Mouse (Mus musculus): ENCODE data around the gene Lzts3. TPM values are rescaled to one million over a fixed set of nuclear protein-coding genes. Genes with fewer than 3 reads are reported as not detected.

Gene Lzts3
- total RNA-seq, 2 experiments from 2014 or later, result 13.2 to 14.8 TPM

DNA sequence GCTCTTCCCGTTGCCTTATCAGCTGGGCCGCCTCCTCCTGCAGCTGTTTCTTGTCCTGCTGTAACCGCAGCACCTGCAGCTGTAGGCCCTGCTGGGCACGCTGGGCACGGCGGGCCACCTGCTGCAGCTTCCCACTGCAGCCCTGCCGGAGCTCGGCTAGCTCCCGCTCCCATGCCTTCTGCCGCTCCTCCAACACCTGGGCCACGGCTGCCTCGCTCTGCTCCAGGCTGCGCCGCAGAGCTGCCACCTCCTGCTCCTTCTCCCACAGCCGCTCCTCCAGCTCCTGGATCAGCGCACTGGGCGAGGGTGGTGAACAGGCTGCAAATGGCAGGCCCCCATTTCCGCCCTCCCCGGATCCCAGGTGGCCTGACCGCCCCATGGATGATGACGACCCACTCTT, 6.8 kb downstream of the Lzts3 start:
- no peak for DNase-seq

DNA sequence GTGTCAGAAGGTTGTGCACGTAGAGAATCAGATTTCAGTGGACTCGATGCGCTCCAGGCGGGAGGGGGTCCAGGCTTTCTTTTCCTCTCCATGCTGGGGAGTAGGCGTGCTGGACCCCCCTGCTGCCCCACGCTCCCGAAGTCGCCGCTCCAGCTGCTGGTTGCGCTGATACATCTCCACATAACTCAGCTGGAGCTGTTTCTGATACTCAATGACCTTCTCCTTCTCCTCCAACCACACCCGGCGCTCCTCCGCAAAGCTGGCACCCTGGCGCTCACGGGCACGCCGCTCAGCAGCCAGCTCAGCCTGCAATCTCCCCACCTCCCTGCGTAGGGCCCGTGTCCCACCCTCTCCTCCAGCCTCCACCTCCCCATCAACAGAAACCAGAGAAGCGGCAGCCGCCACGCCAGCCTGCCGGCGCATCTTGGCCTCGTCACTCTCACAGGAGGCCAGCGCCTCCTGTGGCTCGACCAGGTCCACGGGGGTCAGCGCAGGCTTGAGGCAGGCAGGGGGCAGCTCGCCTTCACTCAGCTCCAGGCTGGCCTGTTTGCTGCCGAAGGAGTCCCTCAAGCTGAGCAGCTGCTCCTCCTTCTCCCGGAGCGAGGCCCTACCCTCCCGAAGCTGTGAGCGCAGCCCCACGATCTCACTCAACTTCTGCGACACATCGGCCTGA, 7.7 kb downstream of the Lzts3 start:
- peak; percentile 22 to 29 for DNase-seq

DNA sequence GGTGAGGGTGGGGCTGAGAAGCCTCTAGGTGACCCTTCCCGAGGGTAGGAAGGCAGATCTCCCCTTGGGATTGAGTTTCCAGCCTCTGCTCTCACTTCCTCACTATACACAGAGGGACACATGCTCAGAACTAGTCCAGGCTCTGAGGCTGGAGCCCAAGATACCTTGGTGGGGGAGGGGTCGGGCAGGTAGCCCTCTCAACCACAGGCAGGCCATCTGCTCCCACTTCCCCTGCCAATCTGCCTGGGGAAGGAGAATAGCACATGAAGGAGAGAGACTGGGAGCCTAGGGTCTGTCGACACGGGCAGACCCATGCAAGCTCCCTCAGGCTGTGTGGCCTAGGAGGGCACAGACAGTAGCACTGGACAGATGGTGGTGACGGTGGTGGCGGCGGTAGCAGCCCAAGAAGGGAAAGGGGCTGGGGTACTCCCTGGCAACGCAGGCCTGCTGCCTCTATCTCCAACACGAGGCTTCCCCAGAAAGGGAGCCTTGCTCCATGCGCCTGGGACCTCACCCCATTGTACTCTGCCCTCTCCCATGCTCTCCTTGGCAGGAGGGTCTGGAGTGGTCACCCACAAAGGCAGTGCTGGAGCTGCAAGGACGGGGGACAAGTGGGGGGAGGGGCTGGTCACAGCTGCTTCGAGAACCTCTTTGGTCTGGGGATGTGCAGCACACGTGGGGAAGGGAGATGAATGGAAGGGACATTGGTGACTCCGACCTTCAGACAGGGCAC, 8.4 kb downstream of the Lzts3 start:
- DNase-seq, result no peak

DNA sequence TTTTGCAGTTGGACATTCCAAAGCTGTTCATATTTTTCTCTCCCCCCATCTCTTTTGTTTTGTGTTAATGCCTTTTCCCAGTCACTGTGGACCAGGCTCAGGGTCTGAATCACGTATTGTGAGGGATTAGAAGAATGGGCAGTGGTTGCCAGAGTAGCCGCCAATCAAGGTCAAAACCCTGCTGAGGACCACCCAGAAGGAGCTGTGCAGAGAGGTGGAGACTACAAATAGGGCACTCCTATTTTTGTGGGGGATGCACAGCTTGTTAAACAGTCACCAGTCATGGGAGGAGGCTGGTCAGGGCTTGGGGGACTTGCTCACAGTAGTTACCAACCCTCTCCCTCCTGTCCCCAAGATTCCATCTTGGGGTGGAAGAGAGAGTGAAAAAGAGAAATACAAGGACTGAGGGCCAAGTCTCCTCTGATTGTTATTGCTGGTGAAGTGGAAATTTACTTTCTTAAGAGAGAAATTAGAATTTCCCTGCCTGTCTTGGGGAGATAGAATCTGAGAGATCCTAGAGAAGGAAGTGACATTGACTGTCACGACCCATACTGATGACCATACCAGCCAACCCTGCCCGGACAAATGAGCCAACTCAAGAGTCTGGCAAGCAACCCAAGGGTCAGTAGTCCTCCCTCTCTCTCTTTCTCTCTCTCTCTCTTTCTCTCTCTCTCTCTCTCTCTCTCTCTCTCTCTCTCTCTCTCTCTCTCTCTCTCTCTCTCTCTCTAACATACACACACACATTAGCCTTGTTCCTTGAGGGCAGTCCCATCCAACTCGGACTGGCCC, 9.5 kb downstream of the Lzts3 start:
- no peak for DNase-seq

DNA sequence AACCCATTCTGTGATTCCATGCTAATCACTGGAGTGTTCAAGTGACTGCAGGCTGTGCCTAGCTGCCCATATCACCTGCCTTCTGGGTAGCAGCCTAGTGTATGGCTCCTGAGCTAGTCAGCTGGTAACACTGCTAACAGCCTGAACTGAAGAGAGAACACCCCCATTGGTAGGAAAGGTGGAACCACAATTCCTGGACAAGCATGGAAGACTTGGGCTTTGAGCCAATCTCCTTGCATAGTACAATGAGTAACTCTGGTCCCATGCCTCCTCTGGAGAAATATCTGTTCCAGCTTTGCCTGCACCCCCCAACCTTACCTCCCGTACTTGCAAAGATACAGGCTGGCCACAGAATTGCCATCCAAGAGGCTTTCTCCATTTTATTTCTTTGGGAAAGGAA, 10.2 kb downstream of the Lzts3 start:
- DNase-seq, result no peak

DNA sequence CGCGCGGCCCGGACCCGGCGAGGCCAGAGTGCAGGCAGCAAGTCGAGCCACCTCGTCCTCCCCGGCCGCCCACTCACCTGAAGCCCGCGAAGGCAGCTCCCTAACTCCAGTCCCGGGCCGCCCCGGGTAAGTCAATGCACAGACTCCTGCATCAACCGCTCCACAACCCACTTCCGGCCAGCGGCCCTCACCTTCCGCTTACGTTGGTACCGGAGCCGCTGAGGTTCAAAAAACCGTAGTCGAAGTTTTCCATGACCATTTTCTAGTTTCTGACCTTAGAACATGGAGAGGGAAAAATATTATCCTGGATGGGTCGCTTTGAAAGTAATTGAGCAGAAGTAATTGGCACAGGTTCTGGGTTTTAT, 12.8 kb downstream of the Lzts3 start, which contains the start of the genes Fastkd5 and Ubox5:
Gene Fastkd5 (minus strand): TSS at position 189 of the 365 bp plus-strand sequence.
Gene Ubox5 (minus strand): TSS at position 200 of the 365 bp plus-strand sequence.
- peak; percentile 92 to 93 for DNase-seq

DNA sequence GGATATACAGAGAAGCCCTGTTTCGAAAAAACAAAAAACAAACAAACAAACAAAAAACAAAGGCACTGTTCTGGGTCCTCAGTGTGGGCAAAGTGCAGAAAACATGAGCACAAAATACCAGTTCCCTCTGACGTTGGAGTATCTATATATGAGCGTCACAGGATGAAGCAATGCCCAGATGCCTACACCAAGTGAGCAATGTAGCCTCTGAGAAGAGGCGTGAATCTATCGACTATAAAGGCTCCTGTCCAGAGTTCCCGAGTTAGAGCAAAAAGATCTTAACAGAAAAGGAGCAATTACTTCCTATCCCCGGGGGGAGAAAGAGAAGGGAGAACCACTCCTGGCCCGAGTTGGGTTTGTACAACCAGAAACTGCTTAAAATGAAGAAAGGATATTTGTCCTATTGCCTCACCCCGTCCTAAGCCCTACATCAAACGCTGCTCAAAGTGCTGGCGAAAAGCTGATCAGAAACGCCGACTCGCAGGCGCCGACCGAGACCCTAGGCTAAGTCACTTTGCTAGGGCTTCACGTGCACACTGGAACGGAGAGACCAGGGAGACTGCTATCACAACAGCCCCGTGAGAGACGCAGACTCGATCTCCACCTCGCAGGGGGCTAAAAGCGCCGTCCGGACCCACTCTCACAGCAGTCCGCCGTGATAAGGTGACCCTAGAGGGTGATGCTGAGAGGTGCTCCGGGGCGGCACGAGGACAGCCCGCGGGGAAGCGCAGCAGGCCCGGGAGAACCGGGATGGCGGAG, 13.3 kb downstream of the Lzts3 start:
- DNase-seq, result peak in 1 of 2 experiments; percentile 23

DNA sequence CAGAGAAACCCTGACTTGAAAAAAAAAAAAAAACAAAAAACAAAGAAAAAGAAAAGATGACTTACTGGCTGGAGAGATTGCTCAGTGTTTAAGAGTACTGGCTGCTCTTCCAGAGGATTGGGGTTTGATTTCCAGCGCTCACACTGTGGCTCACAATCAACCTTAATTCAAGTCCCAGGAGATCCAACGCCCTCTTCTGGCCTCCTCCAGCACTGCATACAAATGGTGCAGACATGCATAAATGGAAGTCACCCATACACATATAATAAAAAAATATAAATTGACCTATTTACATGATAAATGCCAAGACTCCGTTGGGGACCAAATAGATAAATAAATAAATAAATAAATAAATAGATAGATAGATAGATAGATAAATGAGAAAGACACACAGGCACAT, 14.2 kb downstream of the Lzts3 start:
- no peak for DNase-seq

DNA sequence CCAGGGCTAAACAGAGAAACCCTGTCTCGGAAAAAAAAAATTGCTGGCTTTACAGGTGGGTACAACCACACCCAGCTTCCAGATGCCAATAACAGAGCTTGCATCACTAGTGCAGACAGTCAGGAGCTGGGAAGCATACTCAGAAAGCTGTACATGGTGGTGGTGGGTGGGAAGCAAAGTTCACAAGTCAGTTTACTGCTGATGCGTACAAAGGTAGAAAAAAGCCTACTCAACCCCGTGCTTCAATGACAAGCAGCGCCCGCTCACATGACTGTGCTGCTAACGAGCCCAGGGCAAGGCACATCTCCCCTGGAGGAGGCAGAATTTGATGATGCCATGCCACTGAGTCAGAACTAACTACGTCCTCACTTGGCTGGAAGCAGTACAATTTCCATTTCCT, 23.6 kb downstream of the Lzts3 start:
- no peak for DNase-seq

DNA sequence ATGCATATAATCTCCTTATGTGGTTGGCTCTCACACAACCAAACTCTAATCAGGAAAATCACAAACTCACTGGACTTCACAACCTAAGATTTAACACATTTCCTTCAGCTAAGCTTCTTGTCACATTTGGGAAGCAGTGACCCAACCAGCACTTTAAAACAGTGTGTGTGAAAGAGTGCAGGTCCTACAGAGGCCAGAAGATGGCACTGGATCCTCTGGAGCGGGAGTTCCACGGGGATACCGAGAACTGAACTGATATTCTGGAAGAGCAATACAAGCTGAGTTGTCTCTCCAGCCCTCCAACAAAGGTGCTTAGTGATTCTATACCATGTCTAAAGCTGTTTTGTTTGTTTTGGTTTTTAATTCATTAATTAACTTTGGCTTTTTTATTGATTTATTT, 29.5 kb downstream of the Lzts3 start:
- peak; percentile 22 to 39 for DNase-seq

DNA sequence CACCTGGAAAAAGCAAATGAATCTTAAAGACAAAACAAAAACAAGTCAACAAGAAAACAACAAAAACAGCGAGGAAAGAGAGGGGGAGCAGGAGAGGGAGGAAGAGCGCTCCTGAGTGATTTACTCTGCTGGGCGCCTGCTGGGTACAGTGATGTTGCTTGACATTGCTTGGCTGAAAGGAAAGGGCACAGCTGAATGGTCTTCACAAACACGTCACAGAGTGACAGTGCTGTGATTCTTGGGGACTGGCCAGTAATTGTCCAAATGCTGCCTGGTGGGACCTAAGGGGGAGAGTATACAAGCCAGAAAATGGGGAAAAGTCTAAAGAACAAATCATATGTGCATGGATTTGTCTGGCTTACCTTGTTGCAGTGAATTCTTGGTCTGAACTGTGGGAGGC, 40.4 kb downstream of the Lzts3 start:
- DNase-seq, result no peak

DNA sequence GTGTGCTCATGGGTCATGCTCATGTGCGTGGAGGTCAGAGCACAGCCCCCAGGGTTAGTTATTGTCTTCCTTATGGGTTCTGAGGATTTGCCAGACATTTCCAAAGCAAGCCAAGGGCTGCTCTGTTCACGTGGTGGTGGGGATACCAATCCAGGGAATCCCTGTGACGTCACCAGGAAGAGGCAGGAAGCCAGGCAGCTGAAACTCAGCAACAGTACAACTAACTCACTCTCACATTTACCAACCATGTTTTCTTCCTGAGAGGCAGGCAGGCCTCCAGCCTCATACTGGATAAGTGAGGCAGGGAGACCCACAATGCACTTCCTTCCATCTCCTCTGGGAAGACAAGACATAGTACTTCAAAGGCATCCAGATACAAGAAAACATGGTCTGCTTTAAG, 44.2 kb downstream of the Lzts3 start:
- no peak for DNase-seq

DNA sequence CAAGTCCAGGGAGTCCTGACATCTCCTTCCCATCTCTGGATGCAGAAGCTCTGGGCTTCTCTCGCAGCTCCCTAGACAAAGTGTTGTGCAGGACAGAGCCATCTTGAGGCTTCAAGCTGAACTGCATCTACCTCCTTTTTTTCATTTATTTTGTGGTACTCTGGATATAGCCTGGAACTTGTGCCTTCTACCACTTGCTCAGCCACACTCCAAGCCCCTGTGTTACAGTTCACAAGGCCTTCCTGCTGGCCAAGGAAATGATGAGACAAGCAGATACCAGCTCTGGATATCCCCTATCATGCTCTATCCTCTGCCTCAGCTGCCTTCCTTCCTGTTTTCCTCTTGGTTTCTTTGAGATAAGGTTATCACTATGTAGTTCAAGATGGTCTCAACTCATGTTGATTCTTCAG, 45.0 kb downstream of the Lzts3 start:
- DNase-seq, result peak in 1 of 2 experiments; percentile 29

DNA sequence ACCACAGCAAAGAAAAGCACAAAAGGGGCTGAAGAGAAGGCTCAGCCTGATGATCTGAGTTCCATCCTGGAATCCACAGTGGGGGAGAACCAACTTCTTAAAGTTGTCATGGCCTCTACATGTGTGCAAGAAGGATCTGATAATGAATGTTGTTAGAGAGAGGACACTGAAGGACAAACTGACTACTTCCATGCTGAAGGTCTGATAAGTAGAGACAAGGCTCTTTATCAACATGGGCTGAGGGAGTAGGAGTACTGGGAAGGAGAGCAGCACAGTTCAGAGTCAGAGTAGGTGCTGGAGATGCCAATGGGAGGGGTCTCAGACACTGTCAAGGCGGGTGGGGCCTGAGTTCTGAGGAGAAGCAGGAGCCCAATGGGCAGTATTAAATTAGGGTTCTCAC, 47.0 kb downstream of the Lzts3 start:
- no peak for DNase-seq

DNA sequence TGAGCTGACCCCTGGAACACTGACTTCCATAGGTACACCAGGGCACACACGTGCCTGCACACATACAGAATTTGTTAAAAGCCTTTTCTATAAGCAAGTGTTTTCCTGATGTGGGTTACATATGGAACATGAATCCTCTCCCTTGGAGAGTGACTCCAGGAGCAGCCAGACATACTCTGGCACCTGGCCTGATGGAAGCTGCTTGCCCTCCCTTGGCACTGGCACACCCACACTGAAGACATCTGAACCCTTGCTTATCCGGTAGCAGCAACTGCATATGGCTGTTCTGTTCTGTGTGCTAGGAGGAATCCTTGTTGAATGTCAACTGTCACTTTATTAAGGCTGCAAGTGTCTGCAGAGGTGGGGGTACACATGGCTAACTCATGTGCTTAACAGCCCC, 51.6 kb downstream of the Lzts3 start:
- DNase-seq, result no peak

DNA sequence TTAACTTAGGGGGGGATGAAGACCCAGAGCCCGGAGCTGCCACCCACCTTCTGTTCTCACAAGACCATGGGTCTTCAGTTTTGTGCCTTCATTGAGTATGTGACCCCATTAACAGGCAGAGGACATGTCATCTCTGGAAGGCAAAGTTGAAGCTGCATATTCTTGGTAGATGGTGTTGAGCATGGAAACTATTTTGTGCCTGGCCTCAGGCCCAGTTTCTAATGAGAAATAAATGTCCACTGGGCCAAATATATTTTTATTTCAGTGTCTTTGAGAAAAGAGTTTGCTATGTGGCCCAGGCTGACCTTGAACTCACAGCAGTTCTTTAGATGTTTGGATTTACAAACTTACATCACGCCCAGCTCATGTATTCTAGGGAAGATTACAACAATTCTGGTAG, 52.8 kb downstream of the Lzts3 start:
- DNase-seq, result no peak

DNA sequence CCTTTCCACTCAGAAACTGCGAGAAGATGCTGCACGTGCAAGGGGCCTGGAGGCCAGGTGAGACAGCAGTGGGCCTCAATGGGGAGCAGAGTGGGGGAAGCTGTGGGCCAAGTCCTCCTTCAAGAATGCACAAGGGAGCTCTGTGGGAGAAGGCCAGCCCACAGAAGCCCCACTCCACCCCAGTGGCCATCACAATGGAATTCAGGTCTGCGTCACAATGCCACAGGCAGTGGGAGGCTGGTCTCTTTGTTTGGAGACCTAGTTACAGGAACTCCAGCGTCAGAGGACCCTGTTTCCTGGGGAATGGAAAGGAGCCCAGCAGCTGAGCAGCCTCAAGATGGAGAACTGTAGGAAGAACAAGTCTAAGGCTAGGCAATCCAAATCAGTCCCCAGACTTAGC, 53.4 kb downstream of the Lzts3 start:
- no peak for DNase-seq

DNA sequence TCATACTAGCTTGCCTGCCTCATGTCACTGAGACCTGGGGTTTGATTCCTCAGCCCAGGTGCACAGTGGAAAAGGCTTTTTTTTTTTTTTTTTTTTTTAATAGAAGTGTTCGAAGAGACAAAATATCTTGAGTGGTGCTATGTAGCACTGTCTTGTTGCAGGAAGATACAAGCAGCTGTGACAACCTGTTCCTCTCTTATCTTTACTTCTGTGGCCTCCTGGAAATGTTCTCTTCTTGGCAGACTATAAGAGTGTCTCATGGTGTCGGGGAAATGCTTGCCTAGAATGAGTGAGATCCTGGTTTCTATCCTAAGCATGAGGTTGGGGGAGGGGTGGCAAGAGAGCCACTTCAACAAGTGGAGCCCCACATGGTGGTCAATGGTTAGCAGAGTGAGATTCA, 54.2 kb downstream of the Lzts3 start:
- no peak for DNase-seq

DNA sequence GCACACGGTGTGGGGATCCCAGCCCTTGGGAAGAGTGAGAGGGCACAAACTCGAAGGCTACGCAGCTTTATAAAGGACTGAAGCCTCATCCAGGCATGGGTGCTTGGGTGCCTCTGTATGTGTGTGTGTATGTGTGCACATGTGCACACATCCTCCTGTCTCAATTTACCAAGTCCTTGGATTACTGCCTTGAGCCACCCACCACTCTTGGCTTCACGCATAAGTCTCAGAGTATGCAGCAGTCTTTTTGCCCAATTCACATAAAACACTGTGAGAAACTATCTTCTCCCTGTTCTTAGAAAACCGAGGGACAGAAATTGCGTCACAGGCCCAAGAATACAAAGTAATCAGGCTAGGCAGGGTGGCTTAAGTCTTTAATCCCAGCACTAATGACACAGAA, 56.6 kb downstream of the Lzts3 start:
- no peak for DNase-seq

DNA sequence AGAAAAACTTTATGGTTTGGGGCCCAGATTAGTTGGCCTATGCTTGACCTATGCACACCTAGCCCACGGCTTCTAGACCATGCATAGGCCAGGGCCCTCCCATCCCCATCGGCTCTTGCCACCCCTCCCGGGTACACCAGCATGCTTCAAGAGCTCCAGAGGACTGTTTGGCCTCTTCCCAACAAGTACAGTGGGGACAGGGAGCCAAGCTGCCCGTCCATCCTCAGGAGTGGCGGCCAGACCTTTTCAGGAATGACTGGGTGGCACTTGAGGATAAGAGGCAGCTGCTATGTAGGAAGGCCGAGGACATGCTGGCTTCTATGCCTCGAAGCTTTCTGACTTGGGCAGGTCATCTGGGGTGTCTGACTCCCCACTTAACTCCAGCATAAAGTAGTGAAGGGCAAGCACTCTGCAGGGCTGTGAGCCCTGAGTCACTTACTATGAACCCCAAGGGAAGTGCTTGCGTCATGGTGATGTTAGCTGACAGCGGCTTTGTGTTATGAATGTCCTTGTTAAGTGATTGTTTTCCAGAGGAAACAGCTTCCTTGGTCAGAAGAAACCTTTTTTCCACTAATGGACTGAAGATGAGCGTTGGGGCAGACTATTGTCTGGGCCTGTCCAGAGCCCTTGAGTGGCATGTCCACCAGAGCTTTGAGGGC, 58.6 kb downstream of the Lzts3 start:
- peak in 1 of 2 experiments; percentile 39 for DNase-seq
